ENCODE assay signal across 9 mouse cellular contexts in genomic region chr14:7567890-7568289, GRCm38 (mm10). TPM values are rescaled to one million over a fixed set of nuclear protein-coding genes. Genes with fewer than 3 reads are reported as not detected.
DNase-seq lines count a peak whose midpoint lies in the region; ATAC-seq and TF ChIP-seq lines count a peak whose summit lies in the region.
"Not testable (repeated sequence)": the region's sequence is repeated elsewhere in the genome, so short reads cannot be mapped to it uniquely, and the experiment has no call there.
"Had no signal": no experiment of that assay in that cellular context is flagged by ENCODE, and none has a peak within 500 bp of the region (broad histone marks: within the 10 kb centered on the region; RNA-seq: fewer than 3 reads in every experiment).

No protein-coding gene starts in this region.

- not testable (repeated sequence) for H3K27ac ChIP-seq in forebrain, embryonic 14.5 days (ENCODE audit: low read depth, low read length); heart, embryonic 16.5 days (ENCODE audit: low read length); limb, embryonic 14.5 days (replicated peaks; ENCODE audit: low read depth, low read length); midbrain, embryonic 12.5 days (replicated peaks); stomach, embryonic 14.5 days (ENCODE audit: low read length)

- TF ChIP-seq POLR2A in limb, embryonic 14.5 days (IDR thresholded peaks at IDR 0.05; ENCODE audit: borderline replicate concordance, extremely low read depth, insufficient read depth, insufficient read length), result not testable (repeated sequence)

- not testable (repeated sequence) for H3K4me1 ChIP-seq in forebrain, embryonic 14.5 days (ENCODE audit: control insufficient read depth, insufficient read depth, low read length); heart, embryonic 16.5 days (ENCODE audit: control insufficient read depth, insufficient read depth, low read length); limb, embryonic 14.5 days (ENCODE audit: control insufficient read depth, insufficient read depth, low read length); midbrain, embryonic 12.5 days; stomach, embryonic 14.5 days (ENCODE audit: control insufficient read depth, insufficient read depth, low read length)

- ATAC-seq in forebrain, embryonic 14.5 days; heart, embryonic 16.5 days (replicated peaks; ENCODE audit: extremely low read depth, insufficient read depth, low FRiP score); limb, embryonic 14.5 days (ENCODE audit: low FRiP score, low read depth); stomach, embryonic 14.5 days (ENCODE audit: insufficient number of reproducible peaks, insufficient read depth, low FRiP score, low read depth): not testable (repeated sequence)
- ATAC-seq in midbrain, embryonic 12.5 days (ENCODE audit: low FRiP score, low read depth), result 0 out of 2 replicates have a peak, but pooled peaks have one; percentile 49

- not testable (repeated sequence) for H3K9me3 ChIP-seq in forebrain, embryonic 14.5 days (replicated peaks; ENCODE audit: control insufficient read depth, low read length); heart, embryonic 16.5 days (replicated peaks; ENCODE audit: control insufficient read depth, low read length); limb, embryonic 14.5 days (ENCODE audit: control insufficient read depth, low read length); midbrain, embryonic 12.5 days; stomach, embryonic 14.5 days (ENCODE audit: control insufficient read depth, low read depth, low read length)

- DNase-seq in MN1 (ENCODE audit: low spot score), result peak; percentile 4
- DNase-seq in cerebellum, postnatal 25 days, result peak; percentile 15 to 19
- DNase-seq in forebrain, embryonic 14.5 days (ENCODE audit: low spot score), result peak; percentile 0
- DNase-seq in kidney, adult 18-20 months, result peak; percentile 4
- not testable (repeated sequence) for DNase-seq in limb, embryonic 14.5 days (ENCODE audit: low spot score)

- H3K4me3 ChIP-seq in forebrain, embryonic 14.5 days (ENCODE audit: low read depth, low read length), result peak overlapping the region; percentile 36
- H3K4me3 ChIP-seq in heart, embryonic 16.5 days (ENCODE audit: low read length), result peak overlapping the region; percentile 46
- peak overlapping the region; percentile 28 for H3K4me3 ChIP-seq in limb, embryonic 14.5 days (replicated peaks; ENCODE audit: low read length)
- peak overlapping the region; percentile 47 for H3K4me3 ChIP-seq in midbrain, embryonic 12.5 days
- peak overlapping the region; percentile 29 for H3K4me3 ChIP-seq in stomach, embryonic 14.5 days (ENCODE audit: low read depth, low read length)

- not testable (repeated sequence) for H3K9ac ChIP-seq in forebrain, embryonic 14.5 days (ENCODE audit: low read length); heart, embryonic 16.5 days (ENCODE audit: low read length); limb, embryonic 14.5 days (ENCODE audit: low read depth, low read length, severe bottlenecking); stomach, embryonic 14.5 days (replicated peaks; ENCODE audit: low read depth, low read length)
- H3K9ac ChIP-seq in midbrain, embryonic 12.5 days (replicated peaks), result peak overlapping the region; percentile 51

- WGBS in forebrain, embryonic 14.5 days, result 0% methylated on average over 18 of the region's 27 CpGs
- WGBS in heart, embryonic 16.5 days, result under 1% methylated on average over 18 of the region's 27 CpGs
- WGBS in limb, embryonic 14.5 days, result 1% methylated on average over 15 of the region's 27 CpGs
- under 1% methylated on average over 18 of the region's 27 CpGs for WGBS in midbrain, embryonic 12.5 days
- WGBS in stomach, embryonic 14.5 days, result under 1% methylated on average over 18 of the region's 27 CpGs

- not testable (repeated sequence) for H3K27me3 ChIP-seq in forebrain, embryonic 14.5 days (replicated peaks; ENCODE audit: control insufficient read depth, insufficient read depth, low read length); heart, embryonic 16.5 days (ENCODE audit: control insufficient read depth, insufficient read depth, low read length); limb, embryonic 14.5 days (ENCODE audit: control insufficient read depth, insufficient read depth, low read length); midbrain, embryonic 12.5 days; stomach, embryonic 14.5 days (ENCODE audit: control insufficient read depth, insufficient read depth, low read length)

- H3K4me2 ChIP-seq in forebrain, embryonic 14.5 days (ENCODE audit: low read length), result peak overlapping the region; percentile 53
- H3K4me2 ChIP-seq in heart, embryonic 16.5 days (ENCODE audit: low read depth, low read length), result peak overlapping the region; percentile 66
- H3K4me2 ChIP-seq in limb, embryonic 14.5 days (replicated peaks; ENCODE audit: low read depth, low read length, severe bottlenecking), result peak overlapping the region; percentile 53
- H3K4me2 ChIP-seq in midbrain, embryonic 12.5 days (replicated peaks), result peak overlapping the region; percentile 65
- peak overlapping the region; percentile 38 for H3K4me2 ChIP-seq in stomach, embryonic 14.5 days (replicated peaks; ENCODE audit: low read depth, low read length)

- not testable (repeated sequence) for H3K36me3 ChIP-seq in forebrain, embryonic 14.5 days (ENCODE audit: control insufficient read depth, insufficient read depth, low read length); heart, embryonic 16.5 days (ENCODE audit: control insufficient read depth, insufficient read depth); limb, embryonic 14.5 days (ENCODE audit: control insufficient read depth, insufficient read depth, low read length); midbrain, embryonic 12.5 days; stomach, embryonic 14.5 days (ENCODE audit: control insufficient read depth, insufficient read depth, low read length)

RNA-seq across cellular contexts. Expression of gene Gm3558, which starts 0.5 kb away (rescaled TPM):
- 2.9 and 4.1 TPM in 2 replicates for polyA plus RNA-seq in forebrain, embryonic 14.5 days (2014; fragmentation: Nextera tagmentation; extraction: Ambion mirVana)
- 0.17 and 0.33 TPM in 2 replicates for polyA plus RNA-seq in heart, embryonic 16.5 days (2015; fragmentation: Nextera tagmentation; extraction: Ambion mirVana)
- 0.60 and 0.78 TPM in 2 replicates for polyA plus RNA-seq in limb, embryonic 14.5 days (2012; rRNA removed)
- polyA plus RNA-seq in limb, embryonic 14.5 days (2014; fragmentation: Nextera tagmentation; extraction: Ambion mirVana), result 0.41 and 0.96 TPM in 2 replicates
- 1.7 and 2.1 TPM in 2 replicates for polyA plus RNA-seq in midbrain, embryonic 12.5 days (2016; fragmentation: Nextera tagmentation; extraction: Ambion mirVana)
- polyA plus RNA-seq in stomach, embryonic 14.5 days (2014; fragmentation: Nextera tagmentation; extraction: Ambion mirVana), result 0.59 and 1.2 TPM in 2 replicates

RNA-seq across cellular contexts. Expression of gene Gm10338, which starts 27.5 kb away (rescaled TPM):
- not detected in 2 replicates for polyA plus RNA-seq in forebrain, embryonic 14.5 days (2014; fragmentation: Nextera tagmentation; extraction: Ambion mirVana)
- not detected in 2 replicates for polyA plus RNA-seq in heart, embryonic 16.5 days (2015; fragmentation: Nextera tagmentation; extraction: Ambion mirVana)
- polyA plus RNA-seq in limb, embryonic 14.5 days (2012; rRNA removed), result not detected in 2 replicates
- polyA plus RNA-seq in limb, embryonic 14.5 days (2014; fragmentation: Nextera tagmentation; extraction: Ambion mirVana), result not detected in 2 replicates
- polyA plus RNA-seq in midbrain, embryonic 12.5 days (2016; fragmentation: Nextera tagmentation; extraction: Ambion mirVana), result not detected in 2 replicates
- not detected in 2 replicates for polyA plus RNA-seq in stomach, embryonic 14.5 days (2014; fragmentation: Nextera tagmentation; extraction: Ambion mirVana)
- polyA plus RNA-seq: CD4-positive, CD25-positive, alpha-beta regulatory T cell, adult 4 months had no signal
